Mouse (Mus musculus): Measurements from ENCODE around the gene Dus1l. TPM values are rescaled to one million over a fixed set of nuclear protein-coding genes. Genes with fewer than 3 reads are reported as not detected.

The Dus1l gene
- polyA plus RNA-seq, 1 experiment from 2014 or later: 76.9 TPM

DNA sequence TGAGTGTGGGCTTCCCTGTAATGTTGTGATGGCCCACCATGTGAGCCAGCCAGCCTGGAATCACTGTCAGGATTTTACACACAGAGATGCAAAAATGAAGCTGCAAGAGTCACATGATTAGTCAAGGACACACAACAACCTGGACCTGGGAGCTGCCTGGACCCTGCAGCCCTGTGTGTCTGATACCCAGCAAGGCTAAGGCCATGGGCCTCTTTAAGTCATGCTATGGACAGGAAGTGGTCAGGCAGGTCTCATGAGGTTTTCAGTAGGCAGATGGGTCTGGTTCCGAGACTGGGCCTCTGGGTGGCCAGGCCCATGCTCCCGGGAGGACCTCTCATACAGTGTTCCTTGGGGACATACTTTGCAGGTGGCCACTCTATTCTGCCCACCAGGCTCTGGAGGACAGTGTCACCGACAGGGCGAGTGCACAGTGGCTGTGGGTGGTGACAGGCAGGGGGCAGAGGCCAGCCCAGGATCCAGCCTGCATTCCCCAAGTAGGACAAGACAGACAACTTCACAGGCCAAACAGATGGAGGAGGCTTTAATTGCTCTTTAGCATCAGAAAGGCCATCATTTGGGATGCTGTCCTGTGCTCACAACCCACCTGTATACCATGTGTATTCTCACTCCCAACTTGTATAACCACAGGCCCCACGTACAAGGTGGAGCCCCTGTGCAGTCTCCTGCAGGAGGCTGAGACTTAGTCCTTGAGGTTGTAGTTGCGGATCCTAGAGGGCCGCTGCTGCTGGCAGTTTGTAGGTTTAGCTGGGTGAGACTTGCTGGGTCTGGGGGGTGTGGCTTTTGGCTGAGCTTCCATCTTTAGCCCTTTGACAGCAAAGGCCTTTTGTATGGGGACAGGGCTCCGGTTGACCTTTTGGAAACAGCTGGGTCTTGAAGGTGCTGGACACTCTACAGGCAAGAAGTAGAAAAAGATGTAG is 30.1 kb upstream of the Dus1l start:
- peaks cover 7% of the 10 kb centered on the region; the same call in 1 of the 2 replicates for H3K36me3 ChIP-seq (ENCODE audit: control insufficient read depth, insufficient read depth, low read length)
- H3K9me3 ChIP-seq (ENCODE audit: control insufficient read depth, low read length): no peaks in the 10 kb centered on the region
- DNase-seq (ENCODE audit: low spot score, missing footprints): peak; percentile 66
- H3K27ac ChIP-seq (ENCODE audit: low read depth, low read length): peak overlapping the region; percentile 98
- no peak overlapping the region for H3K4me3 ChIP-seq (ENCODE audit: low read depth, low read length)
- no peak overlapping the region for H3K4me2 ChIP-seq
- H3K9ac ChIP-seq (ENCODE audit: low read length): peak overlapping the region; percentile 94
- 78% methylated on average over 8 of the region's 8 CpGs for WGBS
- H3K4me1 ChIP-seq (ENCODE audit: control insufficient read depth, insufficient read depth, low read length): peaks cover 39% of the 10 kb centered on the region
- no peaks in the 10 kb centered on the region for H3K27me3 ChIP-seq (ENCODE audit: control insufficient read depth, insufficient read depth, low read length)
- no peak for ATAC-seq (ENCODE audit: low FRiP score)

DNA sequence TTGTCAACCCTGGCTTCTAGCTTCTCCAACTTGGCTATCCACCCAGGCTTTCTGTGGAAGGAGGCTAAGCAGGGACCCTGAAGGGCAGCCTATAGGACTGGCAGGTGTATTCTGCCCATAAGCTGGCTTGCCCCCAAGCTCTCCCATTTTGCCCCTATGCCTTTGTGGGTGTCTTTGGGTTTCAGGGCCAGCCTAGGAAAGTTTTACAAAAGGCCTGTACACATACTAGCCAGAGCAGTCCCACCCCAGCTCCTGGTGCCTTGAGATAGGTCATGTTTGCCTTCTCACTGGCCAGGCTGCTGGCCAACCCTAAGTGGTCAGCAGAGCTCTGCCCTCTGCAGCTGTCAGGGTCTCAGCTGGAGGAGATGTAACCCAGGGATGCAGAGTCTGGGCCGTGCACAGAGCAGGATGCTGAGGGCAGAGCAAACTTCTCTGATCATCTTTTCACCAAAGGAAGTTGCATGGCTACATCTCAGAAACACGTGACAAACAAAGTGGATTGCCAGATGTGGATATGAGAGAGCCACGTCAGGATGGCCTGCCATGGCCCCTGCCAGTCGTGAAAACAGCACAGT is 29.2 kb upstream of the Dus1l start:
- H3K4me1 ChIP-seq (ENCODE audit: control insufficient read depth, insufficient read depth, low read length): peaks cover 43% of the 10 kb centered on the region
- WGBS: 49% methylated on average over 4 of the region's 4 CpGs
- H3K4me2 ChIP-seq: peak overlapping the region; percentile 98
- H3K27me3 ChIP-seq (ENCODE audit: control insufficient read depth, insufficient read depth, low read length): no peaks in the 10 kb centered on the region
- H3K9ac ChIP-seq (ENCODE audit: low read length): peak overlapping the region; percentile 94
- H3K9me3 ChIP-seq (ENCODE audit: control insufficient read depth, low read length): no peaks in the 10 kb centered on the region
- peaks cover 16% of the 10 kb centered on the region for H3K36me3 ChIP-seq (ENCODE audit: control insufficient read depth, insufficient read depth, low read length)
- H3K27ac ChIP-seq (ENCODE audit: low read depth, low read length): peak overlapping the region; percentile 98
- peak overlapping the region; percentile 88 for H3K4me3 ChIP-seq (ENCODE audit: low read depth, low read length)
- ATAC-seq (ENCODE audit: low FRiP score) (no peak), DNase-seq (ENCODE audit: low spot score, missing footprints) (peak; percentile 96)

DNA sequence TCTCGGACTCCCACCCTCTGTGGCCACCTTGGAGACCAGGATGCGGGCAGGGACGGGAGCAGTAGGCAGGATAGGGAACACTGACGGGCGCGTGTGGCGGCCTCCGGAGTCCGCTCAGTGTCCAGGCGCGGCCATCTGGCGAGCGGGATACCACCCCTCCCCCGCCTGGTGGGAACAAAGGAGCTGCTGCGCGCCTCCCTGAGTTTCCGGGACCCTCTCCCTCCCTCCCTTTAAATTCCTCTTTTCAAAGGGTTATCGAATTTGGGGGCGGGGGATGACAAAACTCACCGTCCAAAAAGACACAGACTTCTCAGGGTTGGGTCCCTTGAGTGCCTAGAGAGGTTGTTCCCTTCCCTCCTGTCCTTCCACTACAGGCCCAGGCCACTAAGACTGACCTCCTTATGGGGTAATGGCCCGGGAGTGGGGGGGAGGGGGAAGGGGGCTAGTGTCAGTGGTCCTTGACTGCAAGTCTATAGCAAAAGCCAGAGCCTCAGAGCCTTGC is 28.6 kb upstream of the Dus1l start:
- H3K27me3 ChIP-seq (ENCODE audit: control insufficient read depth, insufficient read depth, low read length): no peaks in the 10 kb centered on the region
- ATAC-seq (ENCODE audit: low FRiP score) (peak; percentile 56), DNase-seq (ENCODE audit: low spot score, missing footprints) (no peak)
- peak overlapping the region; percentile 98 for H3K4me2 ChIP-seq
- peaks cover 43% of the 10 kb centered on the region for H3K4me1 ChIP-seq (ENCODE audit: control insufficient read depth, insufficient read depth, low read length)
- H3K27ac ChIP-seq (ENCODE audit: low read depth, low read length): peak overlapping the region; percentile 98
- H3K9ac ChIP-seq (ENCODE audit: low read length): peak overlapping the region; percentile 94
- H3K36me3 ChIP-seq (ENCODE audit: control insufficient read depth, insufficient read depth, low read length): peaks cover 19% of the 10 kb centered on the region
- WGBS: 0% methylated on average over 21 of the region's 21 CpGs
- peak overlapping the region; percentile 88 for H3K4me3 ChIP-seq (ENCODE audit: low read depth, low read length)
- no peaks in the 10 kb centered on the region for H3K9me3 ChIP-seq (ENCODE audit: control insufficient read depth, low read length)

- Histone ChIP-seq H3K27ac (ENCODE audit: low read depth, low read length) (peak within 1 kb of the TSS; percentile 98), H3K4me3 (ENCODE audit: low read depth, low read length) (peak within 1 kb of the TSS; percentile 88), H3K27me3 (ENCODE audit: control insufficient read depth, insufficient read depth, low read length) (no peaks in the 10 kb centered on the region), H3K4me2 (peak within 1 kb of the TSS; percentile 98), H3K36me3 (ENCODE audit: control insufficient read depth, insufficient read depth, low read length) (peaks cover 22% of the 10 kb centered on the region), H3K9me3 (ENCODE audit: control insufficient read depth, low read length) (no peaks in the 10 kb centered on the region), H3K9ac (ENCODE audit: low read length) (peak within 1 kb of the TSS; percentile 94), H3K4me1 (ENCODE audit: control insufficient read depth, insufficient read depth, low read length) (peaks cover 43% of the 10 kb centered on the region)
- WGBS: under 1% methylated on average over 99 of the region's 109 CpGs
- ATAC-seq (ENCODE audit: low FRiP score): peak; percentile 89
- DNase-seq (ENCODE audit: low spot score, missing footprints): peak; percentile 99
These were observed 28.0 kb upstream of the Dus1l start, which contains the start of gene Fasn for GRCm38 (mm10) chr11:120823956-120824786. Fasn (minus strand) TSS chr11:120824547.

GRCm38 (mm10) chr11:120823551-120823947 is 27.3 kb upstream of the Dus1l start:
- Histone ChIP-seq H3K9me3 (ENCODE audit: control insufficient read depth, low read length) (no peaks in the 10 kb centered on the region), H3K27me3 (ENCODE audit: control insufficient read depth, insufficient read depth, low read length) (no peaks in the 10 kb centered on the region), H3K4me3 (ENCODE audit: low read depth, low read length) (peak overlapping the region; percentile 88), H3K27ac (ENCODE audit: low read depth, low read length) (peak overlapping the region; percentile 98), H3K4me2 (peak overlapping the region; percentile 98), H3K36me3 (ENCODE audit: control insufficient read depth, insufficient read depth, low read length) (peaks cover 28% of the 10 kb centered on the region), H3K9ac (ENCODE audit: low read length) (peak overlapping the region; percentile 94), H3K4me1 (ENCODE audit: control insufficient read depth, insufficient read depth, low read length) (peaks cover 43% of the 10 kb centered on the region)
- DNase-seq (ENCODE audit: low spot score, missing footprints): no peak
- under 1% methylated on average over 33 of the region's 40 CpGs for WGBS
- peak; percentile 54 for ATAC-seq (ENCODE audit: low FRiP score)

DNA sequence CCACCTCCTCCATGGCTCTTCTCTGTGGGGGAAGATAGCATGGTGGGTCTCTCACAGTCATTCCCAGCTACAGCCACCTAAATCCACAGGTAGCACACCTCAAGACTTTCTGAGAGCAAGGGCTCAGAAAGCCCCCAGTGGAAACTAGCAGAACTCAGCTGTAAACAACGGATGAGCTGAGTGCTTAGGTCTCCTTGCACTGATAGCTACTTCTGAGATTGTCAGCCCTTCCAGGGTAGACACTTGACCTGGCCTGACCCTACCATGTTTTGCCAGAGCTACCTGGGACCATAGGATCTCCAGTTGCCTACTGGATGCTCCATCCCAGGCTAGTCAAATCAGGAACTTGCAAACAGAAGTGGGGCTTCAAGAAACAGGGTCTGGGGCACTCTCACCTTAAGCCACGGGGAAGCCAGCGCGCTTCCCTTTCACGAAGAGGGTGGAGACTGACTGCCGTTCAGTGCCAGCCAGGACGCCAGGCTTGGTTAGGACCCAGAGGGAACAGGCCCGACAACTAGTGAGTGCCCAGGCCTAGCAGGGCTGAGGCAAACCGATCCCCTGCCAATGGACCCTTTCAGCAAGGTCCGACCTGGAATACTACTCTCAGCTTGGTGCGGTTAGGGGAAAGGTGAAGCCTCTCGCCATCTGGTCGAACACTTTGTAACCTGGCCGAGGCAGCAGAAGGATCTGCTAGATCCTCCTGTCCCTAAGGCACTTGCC is 26.8 kb upstream of the Dus1l start:
- 2% methylated on average over 14 of the region's 14 CpGs for WGBS
- Histone ChIP-seq H3K4me3 (ENCODE audit: low read depth, low read length) (peak overlapping the region; percentile 88), H3K27ac (ENCODE audit: low read depth, low read length) (peak overlapping the region; percentile 98), H3K9ac (ENCODE audit: low read length) (peak overlapping the region; percentile 94), H3K27me3 (ENCODE audit: control insufficient read depth, insufficient read depth, low read length) (no peaks in the 10 kb centered on the region), H3K36me3 (ENCODE audit: control insufficient read depth, insufficient read depth, low read length) (peaks cover 34% of the 10 kb centered on the region), H3K4me2 (peak overlapping the region; percentile 98), H3K4me1 (ENCODE audit: control insufficient read depth, insufficient read depth, low read length) (peaks cover 43% of the 10 kb centered on the region), H3K9me3 (ENCODE audit: control insufficient read depth, low read length) (no peaks in the 10 kb centered on the region)
- DNase-seq (ENCODE audit: low spot score, missing footprints): peak; percentile 94
- no peak for ATAC-seq (ENCODE audit: low FRiP score)

DNA sequence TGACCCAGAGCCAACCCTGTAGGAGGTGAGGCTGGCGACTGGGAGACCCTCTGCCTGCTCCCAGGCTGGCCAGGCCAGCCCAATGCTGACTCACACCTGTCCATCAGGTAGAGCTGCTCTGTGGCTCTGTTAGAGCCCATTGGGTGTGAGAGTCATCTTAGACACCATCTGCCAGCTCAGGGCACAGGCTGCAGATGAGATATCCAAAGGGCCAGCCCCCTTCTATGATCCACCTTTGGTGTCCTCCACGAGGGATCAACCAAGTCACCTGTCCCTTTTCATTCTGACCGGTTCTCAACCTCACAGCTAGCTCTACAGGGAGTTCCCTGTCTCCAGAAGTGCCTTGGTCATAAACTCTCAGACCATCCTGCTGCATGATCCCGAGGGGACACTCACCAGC is 26.1 kb upstream of the Dus1l start:
- Histone ChIP-seq H3K36me3 (ENCODE audit: control insufficient read depth, insufficient read depth, low read length) (peaks cover 40% of the 10 kb centered on the region), H3K4me2 (peak overlapping the region; percentile 98), H3K27ac (ENCODE audit: low read depth, low read length) (no peak overlapping the region), H3K27me3 (ENCODE audit: control insufficient read depth, insufficient read depth, low read length) (no peaks in the 10 kb centered on the region), H3K4me3 (ENCODE audit: low read depth, low read length) (peak overlapping the region; percentile 88), H3K4me1 (ENCODE audit: control insufficient read depth, insufficient read depth, low read length) (peaks cover 43% of the 10 kb centered on the region), H3K9ac (ENCODE audit: low read length) (peak overlapping the region; percentile 94), H3K9me3 (ENCODE audit: control insufficient read depth, low read length) (no peaks in the 10 kb centered on the region)
- 74% methylated on average over 4 of the region's 4 CpGs for WGBS
- DNase-seq (ENCODE audit: low spot score, missing footprints) (no peak), ATAC-seq (ENCODE audit: low FRiP score) (no peak)
